Mouse (Mus musculus): Measurements from ENCODE around the gene Gna12. TPM values are rescaled to one million over a fixed set of nuclear protein-coding genes. Genes with fewer than 3 reads are reported as not detected.

Gna12 gene
- 31.3 and 35.8 TPM in 2 replicates for polyA plus RNA-seq (2012)

DNA sequence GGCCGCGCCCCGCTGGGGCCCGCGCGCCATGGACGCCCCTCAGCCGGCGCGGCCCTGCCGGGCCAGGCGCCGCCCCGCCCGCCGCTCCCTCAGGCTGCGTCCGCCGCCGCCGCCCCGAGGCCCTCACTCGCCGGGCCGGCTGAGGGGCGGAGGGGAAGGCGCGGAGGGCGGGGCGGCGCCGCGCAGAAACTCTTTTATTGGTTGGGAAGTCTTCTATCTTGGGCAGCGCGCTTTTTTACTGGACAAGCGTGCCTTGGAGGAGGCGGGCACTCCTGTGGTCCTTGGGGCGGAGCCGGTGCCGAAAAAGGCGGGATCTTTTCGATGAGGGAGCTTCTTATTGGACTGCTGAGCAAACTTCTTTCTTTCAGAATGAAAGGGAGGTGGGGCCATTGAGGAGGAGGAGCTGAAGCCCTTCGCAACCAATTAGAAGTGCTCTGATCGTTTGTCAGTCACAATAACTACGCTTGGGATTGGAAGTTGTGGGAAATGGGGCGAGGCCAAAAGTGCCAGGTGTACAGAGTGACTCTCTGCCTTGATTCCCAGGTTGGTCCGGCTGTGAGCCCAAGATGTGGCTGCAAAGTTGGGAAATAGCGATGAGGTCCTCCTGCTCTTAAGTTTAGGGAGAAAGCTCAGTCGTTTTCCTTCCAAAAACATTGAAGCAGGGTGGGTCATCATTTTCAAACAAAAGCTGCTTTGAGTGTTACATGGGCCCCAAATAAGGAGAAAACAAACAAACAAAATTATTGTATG, at the start of gene Gna12:
Gene Gna12, minus strand, starts transcription at position 118 of the 750 bp plus-strand sequence.
- no peak for TF ChIP-seq GATA1 (IDR thresholded peaks at IDR 0.05; ENCODE audit: low read length)

DNA sequence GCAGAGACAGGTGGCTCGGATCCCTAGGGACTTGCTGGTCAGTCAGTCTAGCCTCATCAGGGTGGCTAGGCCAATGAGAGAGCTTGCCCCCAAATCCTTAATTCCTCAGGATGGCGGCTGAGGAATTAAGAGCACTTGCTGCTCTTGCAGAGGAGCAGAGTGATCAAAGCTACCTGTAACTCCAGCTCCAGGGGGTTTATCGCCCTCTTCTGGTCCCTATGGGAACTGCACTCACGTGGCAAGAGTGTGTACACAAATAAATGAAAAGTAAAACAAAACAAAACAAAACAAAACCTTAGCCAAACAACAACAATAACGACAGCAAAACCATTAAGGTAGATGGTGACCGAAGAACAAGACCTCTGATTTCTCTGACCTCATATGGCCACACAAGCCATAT, 48.4 kb upstream of the Gna12 start:
- no peak for TF ChIP-seq GATA1 (IDR thresholded peaks at IDR 0.05; ENCODE audit: low read length)

DNA sequence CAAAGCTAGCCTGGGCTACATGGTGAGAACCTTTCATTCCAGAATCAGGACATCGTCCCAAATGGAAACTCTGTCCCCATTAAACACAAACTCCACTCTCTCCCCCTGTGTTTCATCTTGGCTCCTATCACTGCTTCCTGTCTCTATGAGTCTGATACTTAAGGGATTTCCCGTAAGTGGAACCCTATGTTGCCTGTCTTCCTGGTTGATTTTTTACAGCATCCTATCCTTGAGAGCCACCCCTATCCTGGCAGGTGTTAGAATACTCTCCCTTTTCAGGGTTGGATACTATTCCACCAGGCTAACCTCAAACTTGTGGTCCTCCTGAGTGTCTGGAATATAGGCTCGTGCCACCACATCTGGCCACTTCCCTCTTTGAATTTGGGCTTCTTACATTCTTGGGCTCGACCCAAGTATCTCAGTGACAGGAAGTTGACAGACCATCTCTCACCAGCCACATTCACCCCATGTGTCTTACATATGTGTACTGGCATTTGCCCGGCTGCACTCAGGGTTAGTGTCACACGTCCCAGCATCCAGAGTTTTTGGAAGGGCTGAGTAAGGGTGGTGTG, 43.6 kb upstream of the Gna12 start:
- no peak for TF ChIP-seq GATA1 (IDR thresholded peaks at IDR 0.05; ENCODE audit: low read length)

DNA sequence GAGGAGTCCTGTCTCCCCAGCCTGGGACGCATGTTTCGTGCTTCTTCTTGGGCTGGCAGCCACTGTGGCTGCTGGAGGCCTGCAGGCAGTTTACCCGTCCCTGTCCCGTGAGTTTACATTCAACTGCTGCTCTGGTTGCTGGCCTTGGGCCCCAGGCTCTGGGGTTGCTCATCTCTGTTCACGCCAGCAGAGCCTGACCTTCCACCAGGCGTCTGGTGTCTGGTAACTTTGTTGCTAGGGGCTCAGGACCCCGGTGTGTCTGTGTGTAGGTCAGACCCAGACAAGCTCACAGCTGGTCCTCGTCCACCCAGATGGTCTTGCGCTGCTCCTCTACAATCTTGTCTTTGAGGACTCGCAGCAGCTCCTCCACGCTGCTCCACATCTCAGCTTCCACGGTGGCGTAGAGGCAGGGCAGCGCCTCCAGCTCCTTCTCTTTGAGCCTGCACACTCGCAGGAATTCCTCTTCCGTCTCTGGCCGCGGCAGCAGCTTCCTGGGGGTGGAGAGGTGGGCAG, 42.9 kb upstream of the Gna12 start:
- no peak for TF ChIP-seq GATA1 (IDR thresholded peaks at IDR 0.05; ENCODE audit: low read length)

DNA sequence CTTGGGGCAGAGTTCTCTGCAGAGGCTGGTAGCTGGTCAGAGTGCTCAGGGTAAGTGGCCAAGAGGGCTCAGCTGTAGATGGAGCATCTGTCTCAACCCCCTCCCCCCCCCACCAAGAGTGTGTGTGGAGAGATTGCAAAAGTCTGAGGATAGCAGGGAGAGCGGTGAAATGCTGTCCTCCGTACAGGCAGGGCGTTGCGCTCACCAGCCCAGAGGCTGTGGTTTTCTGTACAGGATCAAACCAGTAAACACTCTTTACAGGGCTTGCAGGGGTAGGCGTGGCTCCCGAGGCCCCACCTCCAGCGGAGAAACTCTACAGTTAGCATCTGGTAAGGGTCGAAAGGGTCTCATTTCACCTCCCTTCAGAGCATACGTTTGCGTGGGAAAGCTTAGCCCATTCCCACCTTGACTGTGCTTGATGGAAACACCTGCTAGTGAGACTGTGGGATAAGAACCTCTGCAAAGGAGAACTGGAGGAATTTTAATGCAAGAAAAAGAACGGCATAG, 42.4 kb upstream of the Gna12 start:
- no peak for TF ChIP-seq GATA1 (IDR thresholded peaks at IDR 0.05; ENCODE audit: low read length)

DNA sequence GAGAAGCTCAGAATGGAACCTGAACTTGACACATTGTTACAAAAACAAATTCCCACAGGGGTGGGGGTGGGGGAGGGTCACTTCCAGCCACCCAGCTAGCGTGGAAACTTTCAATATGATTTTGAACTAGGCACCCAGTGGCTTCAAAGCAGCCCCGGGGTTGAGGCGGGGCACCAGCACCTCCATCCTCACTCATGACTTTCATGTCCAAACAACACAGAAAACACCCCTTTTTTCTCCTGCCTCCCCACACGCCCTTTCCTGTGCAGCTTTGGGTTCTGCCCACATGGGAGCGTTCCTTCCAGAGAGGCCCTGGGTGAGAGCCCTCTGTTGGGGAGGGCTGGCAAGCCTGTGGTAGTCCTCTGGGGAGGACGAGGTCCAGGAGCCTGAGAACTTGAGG, 41.0 kb upstream of the Gna12 start:
- TF ChIP-seq GATA1 (IDR thresholded peaks at IDR 0.05; ENCODE audit: low read length): no peak

DNA sequence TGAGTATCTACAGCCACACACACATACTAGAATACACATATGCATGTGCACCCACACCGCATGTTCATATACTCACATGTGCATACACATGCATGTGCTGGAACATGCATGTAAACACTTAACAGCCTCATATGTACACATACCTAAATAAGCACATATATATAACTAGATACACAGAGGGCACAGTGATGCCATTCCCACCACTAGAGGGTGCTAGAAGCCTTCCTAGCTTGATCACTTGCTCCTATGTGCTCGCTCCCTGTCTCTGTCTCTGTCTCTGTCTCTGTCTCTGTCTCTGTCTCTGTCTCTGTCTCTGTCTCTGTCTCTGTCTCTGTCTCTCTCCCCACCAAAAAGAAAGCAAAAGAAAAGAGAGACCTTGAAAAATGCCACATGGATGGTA, 38.8 kb upstream of the Gna12 start:
- TF ChIP-seq GATA1 (IDR thresholded peaks at IDR 0.05; ENCODE audit: low read length): no peak

DNA sequence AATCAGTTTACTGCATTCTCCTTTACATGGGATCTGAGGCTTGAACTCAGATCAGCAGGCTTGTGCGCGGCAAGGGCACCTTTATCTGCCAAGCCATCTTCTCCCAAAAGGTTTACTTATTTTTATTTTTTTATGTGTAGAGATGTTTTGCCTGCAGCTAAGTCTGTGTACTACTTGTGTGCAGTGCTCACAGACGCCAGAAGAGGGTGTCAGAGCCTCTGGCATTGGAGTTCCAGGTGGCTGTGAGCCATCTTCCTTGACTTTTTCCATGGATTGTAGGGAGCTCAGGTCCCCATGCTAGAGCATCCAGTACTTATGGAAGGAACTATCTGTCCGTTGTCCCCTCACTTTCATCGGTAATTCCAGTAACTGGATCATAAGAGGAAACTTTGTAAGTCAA, 29.5 kb upstream of the Gna12 start:
- TF ChIP-seq GATA1 (IDR thresholded peaks at IDR 0.05; ENCODE audit: low read length): no peak

DNA sequence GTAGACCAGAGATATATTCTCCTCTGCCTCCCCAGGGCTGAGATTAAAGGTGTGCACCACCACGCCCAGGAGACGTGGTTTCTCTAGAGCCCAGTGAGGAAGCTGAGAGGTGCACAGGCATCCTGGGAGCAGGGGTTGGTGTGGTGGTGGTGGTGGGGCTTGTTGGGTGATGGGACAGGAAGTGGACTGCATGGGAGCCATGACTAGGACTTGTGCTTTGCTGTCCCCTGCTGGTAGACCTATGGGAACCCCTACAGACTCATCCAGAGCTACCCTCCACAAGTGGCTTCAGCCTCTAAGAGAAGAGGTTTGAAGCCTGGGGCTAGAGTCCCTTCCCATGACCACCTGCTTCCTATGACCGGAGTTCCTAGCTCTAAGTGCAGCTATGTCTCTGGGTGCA, 28.1 kb upstream of the Gna12 start:
- no peak for TF ChIP-seq GATA1 (IDR thresholded peaks at IDR 0.05; ENCODE audit: low read length)

DNA sequence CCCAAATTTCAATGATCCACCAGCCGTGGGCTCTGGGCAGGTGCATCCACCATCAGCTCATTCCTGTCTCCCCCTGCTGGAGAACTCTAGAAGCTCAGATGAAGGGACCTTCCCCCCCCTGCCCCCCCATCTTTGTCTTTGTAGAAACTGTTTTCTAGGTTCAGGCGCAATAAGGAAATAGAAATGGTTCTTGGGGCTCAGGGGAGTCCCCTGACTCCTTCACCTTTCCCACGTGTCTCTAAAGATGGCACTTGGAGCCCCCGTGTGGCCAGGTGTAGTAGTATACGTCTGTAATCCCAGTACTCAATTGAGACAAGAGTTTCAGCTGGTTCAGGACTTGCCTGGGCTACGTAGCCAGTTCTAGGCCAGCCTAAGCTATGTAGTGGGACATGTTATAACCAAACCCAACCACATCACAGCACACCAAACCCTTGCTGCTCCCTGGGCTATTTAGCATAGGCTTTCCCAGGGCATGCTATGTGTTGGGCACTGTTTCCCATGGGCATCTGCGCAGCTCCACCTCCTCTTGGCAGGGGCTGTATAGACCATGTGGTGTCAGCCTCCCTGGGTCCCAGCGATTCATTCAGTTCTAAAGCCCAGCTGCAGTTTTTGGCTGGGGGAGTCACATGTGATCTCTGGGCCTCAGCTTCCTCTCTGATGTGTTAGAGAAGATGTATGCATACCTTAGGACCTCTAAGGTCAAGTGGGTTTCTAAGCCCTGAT, 27.4 kb upstream of the Gna12 start:
- no peak for TF ChIP-seq GATA1 (IDR thresholded peaks at IDR 0.05; ENCODE audit: low read length)

DNA sequence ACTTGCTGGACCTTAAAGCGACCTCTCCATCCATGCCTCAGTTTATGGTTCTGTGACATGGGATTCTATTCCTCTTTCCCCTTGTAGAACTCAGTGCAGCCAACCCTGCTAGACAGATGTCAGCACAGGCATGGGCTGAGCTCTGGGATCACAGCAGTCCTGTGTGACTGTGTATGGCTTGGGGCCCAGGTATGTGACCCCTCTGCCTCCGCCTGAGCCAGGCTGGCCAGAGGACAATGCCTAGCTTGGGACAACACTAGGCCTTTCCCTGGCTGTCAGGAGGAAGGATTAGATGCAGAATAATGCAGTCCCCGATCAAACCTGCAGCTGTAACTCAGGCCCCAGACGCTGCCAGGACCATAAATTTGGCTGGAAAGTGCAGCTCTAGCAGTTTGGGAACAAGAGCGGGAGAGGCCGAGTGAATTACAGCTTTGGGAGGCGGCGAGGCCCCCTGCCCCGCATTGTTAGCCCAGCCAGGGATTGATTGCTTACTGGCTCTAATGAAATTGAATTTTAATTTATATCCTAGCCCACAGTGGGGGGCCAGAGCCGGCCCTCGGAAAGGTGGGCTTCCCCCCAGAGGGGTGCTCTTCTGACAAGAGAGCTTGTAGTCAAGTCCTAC, 25.8 kb upstream of the Gna12 start:
- TF ChIP-seq GATA1 (IDR thresholded peaks at IDR 0.05; ENCODE audit: low read length): no peak

DNA sequence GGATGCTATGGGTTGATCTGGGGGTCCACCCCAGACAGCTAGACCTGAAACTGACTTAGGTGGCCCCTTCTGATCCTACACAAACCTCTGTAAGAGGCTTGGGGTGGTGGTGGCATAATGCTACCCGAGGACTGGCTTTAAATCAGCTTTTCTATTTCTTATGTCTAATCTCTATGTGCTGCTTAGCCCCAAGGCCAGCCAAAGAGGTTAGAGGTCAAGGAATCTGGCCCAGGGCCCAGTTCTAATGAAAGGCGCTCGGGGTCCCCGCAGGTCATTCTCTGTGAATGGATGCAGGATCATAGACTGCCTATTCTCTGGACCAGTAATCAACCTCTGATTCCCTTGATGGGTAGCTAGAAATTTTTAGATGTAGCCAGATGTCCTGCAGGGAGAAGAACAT, 24.5 kb upstream of the Gna12 start:
- no peak for TF ChIP-seq GATA1 (IDR thresholded peaks at IDR 0.05; ENCODE audit: low read length)

DNA sequence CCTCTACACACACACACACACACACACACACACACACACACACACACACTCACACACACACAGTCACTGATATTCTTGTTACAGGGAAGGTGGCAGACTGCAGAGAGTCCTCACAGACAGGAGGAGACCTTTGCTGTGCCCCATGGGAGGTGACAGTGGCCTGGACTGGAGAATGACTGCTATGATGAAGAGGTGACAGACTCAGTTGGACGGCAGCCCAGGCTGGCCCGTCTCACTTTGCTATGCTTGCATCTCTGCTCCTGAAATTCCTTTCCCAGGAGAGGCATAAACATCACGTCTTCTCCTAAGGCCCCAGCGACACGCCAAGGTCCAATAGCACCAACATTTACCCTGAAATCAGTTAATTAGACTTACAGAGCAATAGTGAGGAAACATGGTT, 23.5 kb upstream of the Gna12 start:
- no peak for TF ChIP-seq GATA1 (IDR thresholded peaks at IDR 0.05; ENCODE audit: low read length)

DNA sequence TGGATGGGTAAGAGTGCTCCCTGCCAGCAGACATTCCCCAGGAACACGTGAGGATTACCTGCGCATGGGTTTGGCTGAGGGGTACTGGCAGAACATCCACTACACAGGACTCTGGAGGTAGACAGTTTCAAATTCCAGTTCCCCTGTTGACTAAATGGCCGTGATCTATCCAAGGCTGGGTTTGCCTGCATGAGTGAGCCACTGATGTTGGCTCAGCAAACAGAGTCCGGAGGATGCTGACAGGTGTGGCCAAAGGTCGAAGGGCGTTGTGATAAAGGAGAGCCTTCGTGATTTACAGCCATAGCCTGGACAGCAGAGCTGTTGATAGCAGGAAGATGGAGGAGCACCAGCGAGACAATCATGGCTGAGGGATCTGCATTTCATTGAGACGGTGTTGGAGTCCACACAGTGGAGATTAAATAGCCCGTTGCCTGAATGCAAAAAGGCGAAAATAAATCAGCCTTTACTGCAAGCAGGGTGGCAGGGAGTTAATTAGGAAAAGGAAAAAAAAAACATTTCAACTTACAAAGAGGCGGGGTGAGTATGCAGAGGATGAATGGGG, 22.3 kb upstream of the Gna12 start:
- TF ChIP-seq GATA1 (IDR thresholded peaks at IDR 0.05; ENCODE audit: low read length): no peak

DNA sequence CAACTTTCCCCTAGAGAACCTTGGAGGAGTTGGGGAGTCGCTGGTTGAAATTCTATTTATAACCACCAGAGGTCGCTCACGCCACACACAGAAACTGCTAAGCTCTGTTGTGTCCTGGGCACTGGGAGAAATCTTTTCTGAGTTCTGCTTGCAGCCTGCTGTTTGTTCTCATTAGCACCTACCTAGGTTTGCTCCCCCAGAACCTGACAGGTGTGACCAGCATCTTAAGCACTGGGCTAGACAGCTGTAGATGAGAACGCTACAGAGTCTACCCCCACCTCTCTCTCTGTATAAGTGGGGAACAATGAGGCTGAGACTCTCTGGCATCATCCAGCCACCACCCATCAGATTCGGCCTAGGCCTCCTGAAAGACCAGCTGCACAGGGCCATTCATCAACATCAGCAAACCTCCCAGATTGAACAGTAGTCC, 17.1 kb upstream of the Gna12 start:
- TF ChIP-seq GATA1 (IDR thresholded peaks at IDR 0.05; ENCODE audit: low read length): no peak
